Comparison of ENCODE assay signal across 9 mouse cellular contexts in genomic region chr7:83599913-83600286, GRCm38 (mm10). TPM values are rescaled to one million over a fixed set of nuclear protein-coding genes. Genes with fewer than 3 reads are reported as not detected.
A peak's percentile ranks its signal among the peaks of the same experiment; 100 is the strongest.
DNase-seq lines count a peak whose midpoint lies in the region; ATAC-seq and TF ChIP-seq lines count a peak whose summit lies in the region.
"Had no signal": no experiment of that assay in that cellular context is flagged by ENCODE, and none has a peak within 500 bp of the region (broad histone marks: within the 10 kb centered on the region; RNA-seq: fewer than 3 reads in every experiment).

No protein-coding gene starts in this region.

- no peak overlapping the region for H3K9ac ChIP-seq in hindbrain, embryonic 11.5 days (ENCODE audit: low read depth, low read length)
- H3K9ac ChIP-seq in hindbrain, embryonic 13.5 days: no peak overlapping the region
- H3K9ac ChIP-seq in forebrain, postnatal 0 days: no peak overlapping the region
- no peak overlapping the region for H3K9ac ChIP-seq in midbrain, embryonic 13.5 days (replicated peaks)
- H3K9ac ChIP-seq: lung, embryonic 15.5 days had no signal

- no peaks in the 10 kb centered on the region for H3K4me1 ChIP-seq in hindbrain, embryonic 11.5 days (replicated peaks; ENCODE audit: control insufficient read depth, insufficient read depth, low read length)
- no peaks in the 10 kb centered on the region for H3K4me1 ChIP-seq in hindbrain, embryonic 13.5 days (replicated peaks)
- H3K4me1 ChIP-seq in E14TG2a.4 (replicated peaks; ENCODE audit: low read depth, low read length): no peaks in the 10 kb centered on the region; the same call in 1 of the 2 replicates
- H3K4me1 ChIP-seq in forebrain, postnatal 0 days (ENCODE audit: insufficient read depth): no peaks in the 10 kb centered on the region
- no peaks in the 10 kb centered on the region; the same call in 1 of the 2 replicates for H3K4me1 ChIP-seq in midbrain, embryonic 13.5 days (replicated peaks)
- H3K4me1 ChIP-seq in thymus, adult 2 months (replicated peaks; ENCODE audit: control insufficient read depth, insufficient read depth, low read length): peaks cover 4% of the 10 kb centered on the region; the same call in 1 of the 2 replicates
- H3K4me1 ChIP-seq: lung, embryonic 15.5 days had no signal

- no peaks in the 10 kb centered on the region for H3K9me3 ChIP-seq in hindbrain, embryonic 11.5 days (ENCODE audit: control insufficient read depth, low read length)
- H3K9me3 ChIP-seq in hindbrain, embryonic 13.5 days: no peaks in the 10 kb centered on the region
- H3K9me3 ChIP-seq in E14TG2a.4 (ENCODE audit: low read length): no peaks in the 10 kb centered on the region
- H3K9me3 ChIP-seq in forebrain, postnatal 0 days (ENCODE audit: low read length): no peaks in the 10 kb centered on the region
- H3K9me3 ChIP-seq in midbrain, embryonic 13.5 days: no peaks in the 10 kb centered on the region
- H3K9me3 ChIP-seq: lung, embryonic 15.5 days had no signal

- no peak overlapping the region for H3K4me2 ChIP-seq in hindbrain, embryonic 11.5 days (replicated peaks; ENCODE audit: low read depth, low read length)
- H3K4me2 ChIP-seq in hindbrain, embryonic 13.5 days: no peak overlapping the region
- no peak overlapping the region for H3K4me2 ChIP-seq in forebrain, postnatal 0 days (ENCODE audit: low read depth)
- no peak overlapping the region for H3K4me2 ChIP-seq in midbrain, embryonic 13.5 days (replicated peaks)
- H3K4me2 ChIP-seq: lung, embryonic 15.5 days had no signal

- no peak for TF ChIP-seq POLR2A in thymus, adult 2 months (IDR thresholded peaks at IDR 0.05; ENCODE audit: control insufficient read depth, extremely low read depth, insufficient read depth, low read length, poor library complexity)

- TF ChIP-seq CTCF in E14TG2a.4 (conservative IDR thresholded peaks at IDR 0.05; ENCODE audit: low read length): peak; percentile 63
- TF ChIP-seq CTCF in forebrain, postnatal 0 days (IDR thresholded peaks at IDR 0.05; ENCODE audit: low read depth): peak; percentile 57
- peak; percentile 78; the same call in 1 of the 2 replicates for TF ChIP-seq CTCF in thymus, adult 2 months (IDR thresholded peaks at IDR 0.05; ENCODE audit: borderline replicate concordance, control insufficient read depth, extremely low read depth, insufficient read depth, low read length, poor library complexity)

- H3K36me3 ChIP-seq in hindbrain, embryonic 11.5 days (ENCODE audit: control insufficient read depth, insufficient read depth, low read length): no peaks in the 10 kb centered on the region
- no peaks in the 10 kb centered on the region for H3K36me3 ChIP-seq in hindbrain, embryonic 13.5 days
- no peaks in the 10 kb centered on the region for H3K36me3 ChIP-seq in E14TG2a.4 (ENCODE audit: insufficient read depth, low read length)
- H3K36me3 ChIP-seq in forebrain, postnatal 0 days (ENCODE audit: insufficient read depth): no peaks in the 10 kb centered on the region
- H3K36me3 ChIP-seq in midbrain, embryonic 13.5 days: no peaks in the 10 kb centered on the region
- H3K36me3 ChIP-seq in thymus, adult 2 months (ENCODE audit: control insufficient read depth, insufficient read depth, low read length): no peaks in the 10 kb centered on the region
- H3K36me3 ChIP-seq: lung, embryonic 15.5 days had no signal

- H3K27ac ChIP-seq in hindbrain, embryonic 11.5 days (ENCODE audit: low read depth, low read length): no peak overlapping the region
- H3K27ac ChIP-seq in hindbrain, embryonic 13.5 days: no peak overlapping the region
- H3K27ac ChIP-seq in forebrain, postnatal 0 days (ENCODE audit: low read depth, low read length): no peak overlapping the region
- H3K27ac ChIP-seq in midbrain, embryonic 13.5 days: no peak overlapping the region
- H3K27ac ChIP-seq in thymus, adult 2 months (ENCODE audit: control insufficient read depth, insufficient read depth, low read length): no peak overlapping the region
- H3K27ac ChIP-seq: lung, embryonic 15.5 days had no signal

- peak; percentile 70 for DNase-seq in hindbrain, embryonic 11.5 days (ENCODE audit: low spot score)
- DNase-seq in c-Kit-positive CD71-negative TER-119-negative erythroid progenitor cells, embryonic 14.5 days (ENCODE audit: low read depth): peak; percentile 20
- peak; percentile 8 for DNase-seq in forebrain, postnatal 0 days
- DNase-seq in layer of hippocampus, postnatal 25 days (ENCODE audit: extremely low spot score in 1 of 2, low spot score in 1 of 2): peak; percentile 26 to 64
- peak; percentile 52 for DNase-seq in thymus, adult 2 months

- 61% methylated on average over 8 of the region's 8 CpGs for WGBS in hindbrain, embryonic 11.5 days
- 63% methylated on average over 8 of the region's 8 CpGs for WGBS in hindbrain, embryonic 13.5 days
- 61% methylated on average over 8 of the region's 8 CpGs for WGBS in forebrain, postnatal 0 days
- 53% methylated on average over 8 of the region's 8 CpGs for WGBS in midbrain, embryonic 13.5 days
- WGBS in thymus, adult 2 months: 59% methylated on average over 8 of the region's 8 CpGs

- peak; percentile 33; the same call in 1 of the 2 replicates for ATAC-seq in hindbrain, embryonic 11.5 days (ENCODE audit: low FRiP score)
- ATAC-seq in hindbrain, embryonic 13.5 days (ENCODE audit: low FRiP score): no peak
- no peak for ATAC-seq in forebrain, postnatal 0 days
- 0 out of 2 replicates have a peak, but pooled peaks have one; percentile 4 for ATAC-seq in midbrain, embryonic 13.5 days

- H3K27me3 ChIP-seq in hindbrain, embryonic 11.5 days (ENCODE audit: control insufficient read depth, insufficient read depth, low read length): no peaks in the 10 kb centered on the region
- no peaks in the 10 kb centered on the region for H3K27me3 ChIP-seq in hindbrain, embryonic 13.5 days
- H3K27me3 ChIP-seq in E14TG2a.4 (ENCODE audit: insufficient read depth, low read length): no peaks in the 10 kb centered on the region
- no peaks in the 10 kb centered on the region for H3K27me3 ChIP-seq in forebrain, postnatal 0 days (ENCODE audit: insufficient read depth, low read length)
- no peaks in the 10 kb centered on the region for H3K27me3 ChIP-seq in midbrain, embryonic 13.5 days
- no peaks in the 10 kb centered on the region for H3K27me3 ChIP-seq in thymus, adult 2 months (ENCODE audit: control insufficient read depth, insufficient read depth, low read length)
- H3K27me3 ChIP-seq: lung, embryonic 15.5 days had no signal

- H3K4me3 ChIP-seq in hindbrain, embryonic 11.5 days (ENCODE audit: low read depth, low read length): no peak overlapping the region
- H3K4me3 ChIP-seq in hindbrain, embryonic 13.5 days: no peak overlapping the region
- H3K4me3 ChIP-seq in E14TG2a.4 (replicated peaks; ENCODE audit: low read length): no peak overlapping the region
- H3K4me3 ChIP-seq in forebrain, postnatal 0 days (ENCODE audit: low read depth, low read length): no peak overlapping the region
- H3K4me3 ChIP-seq in midbrain, embryonic 13.5 days (replicated peaks): no peak overlapping the region
- no peak overlapping the region for H3K4me3 ChIP-seq in thymus, adult 2 months (ENCODE audit: control insufficient read depth, insufficient read depth, low read length)
- H3K4me3 ChIP-seq: lung, embryonic 15.5 days had no signal

RNA-seq across cellular contexts. Expression of gene Tmc3, which starts 15.2 kb away (rescaled TPM):
- 0.93 and 1.5 TPM in 2 replicates for polyA plus RNA-seq in hindbrain, embryonic 11.5 days (2014; fragmentation: Nextera tagmentation; extraction: Ambion mirVana)
- 0.21 and 0.39 TPM in 2 replicates for polyA plus RNA-seq in hindbrain, embryonic 13.5 days (2015; fragmentation: Nextera tagmentation; extraction: Ambion mirVana)
- total RNA-seq in forebrain, postnatal 0 days (2014; rRNA removed): 0.24 and 0.46 TPM in 2 replicates
- 0.08 TPM in 1 of 2 replicates, not detected in the other for polyA plus RNA-seq in forebrain, postnatal 0 days (2015; fragmentation: Nextera tagmentation; extraction: Ambion mirVana)
- total RNA-seq in layer of hippocampus, postnatal 25 days (2021): under 1 TPM; 0.17 to 0.23 TPM
- polyA plus RNA-seq in midbrain, embryonic 13.5 days (2015; fragmentation: Nextera tagmentation; extraction: Ambion mirVana): 0.40 and 0.54 TPM in 2 replicates
- 0.51 and 0.54 TPM in 2 replicates for polyA plus RNA-seq in thymus, adult 2 months (2012; rRNA removed)

RNA-seq across cellular contexts. Expression of gene Stard5, which starts 31.9 kb away (rescaled TPM):
- 12.5 and 13.4 TPM in 2 replicates for polyA plus RNA-seq in hindbrain, embryonic 11.5 days (2014; fragmentation: Nextera tagmentation; extraction: Ambion mirVana)
- 6.9 and 7.6 TPM in 2 replicates for polyA plus RNA-seq in hindbrain, embryonic 13.5 days (2015; fragmentation: Nextera tagmentation; extraction: Ambion mirVana)
- total RNA-seq in forebrain, postnatal 0 days (2014; rRNA removed): 6.5 and 9.6 TPM in 2 replicates
- polyA plus RNA-seq in forebrain, postnatal 0 days (2015; fragmentation: Nextera tagmentation; extraction: Ambion mirVana): 4.8 and 5.5 TPM in 2 replicates
- total RNA-seq in layer of hippocampus, postnatal 25 days (2021): 10 to 100 TPM; 15.3 to 16.2 TPM
- 7.8 and 9.0 TPM in 2 replicates for polyA plus RNA-seq in midbrain, embryonic 13.5 days (2015; fragmentation: Nextera tagmentation; extraction: Ambion mirVana)
- polyA plus RNA-seq in thymus, adult 2 months (2012; rRNA removed): 15.8 and 17.8 TPM in 2 replicates

Comparison
In these comparisons a context has a peak if more than half of its experiments do, and no peak if none do; other contexts are left out.
1. ATAC-seq: peak in hindbrain, embryonic 11.5 days (single experiment) and midbrain, embryonic 13.5 days (single experiment); none in hindbrain, embryonic 13.5 days (single experiment) and forebrain, postnatal 0 days (single experiment).
2. DNase-seq: peak in every context shown above with its lines; median percentile 70 in hindbrain, embryonic 11.5 days; 52 in thymus, adult 2 months; 45 in layer of hippocampus, postnatal 25 days; 20 in c-Kit-positive CD71-negative TER-119-negative erythroid progenitor cells, embryonic 14.5 days; 8 in forebrain, postnatal 0 days.
3. Peak in every context shown above with its lines, with median percentiles within 50 percentile points of each other: CTCF ChIP-seq.